Mouse (Mus musculus) megakaryocyte, embryonic 14.5 days (primary cell): ENCODE data around the gene Fndc11.

Experiments used
- FLI1 ChIP-seq: IDR thresholded peaks from 2 replicates; pipeline ENCODE4 v1.6.1; 2012; ENCODE audit warnings: low read length, inconsistent platforms, mixed read lengths
- GATA1 ChIP-seq: IDR thresholded peaks from 3 replicates; pipeline ENCODE4 v1.6.1; 2012; ENCODE audit warnings: mixed read lengths, low read length, inconsistent platforms, borderline replicate concordance

DNA sequence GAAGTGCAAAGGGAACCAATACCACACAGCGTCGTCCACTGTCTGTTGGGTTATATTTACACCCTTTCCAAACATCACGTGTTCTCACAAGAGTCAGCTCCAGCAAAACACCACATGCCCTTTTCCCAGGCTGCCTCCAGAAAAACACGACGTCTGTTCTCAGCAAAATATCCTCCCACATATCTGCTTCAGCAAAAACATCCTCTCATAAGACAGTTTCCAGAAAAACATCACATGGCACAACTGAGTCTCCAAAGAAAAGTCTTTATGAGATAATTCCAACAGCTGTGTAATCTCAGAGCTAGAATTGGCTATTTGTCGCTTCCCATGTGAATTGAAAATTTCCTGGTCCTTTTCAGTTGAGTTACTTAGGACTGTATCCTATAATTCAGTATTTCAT lies 38.9 kb upstream of the Fndc11 start:
- TF ChIP-seq GATA1 (no peak), FLI1 (no peak)
